Mouse (Mus musculus) stomach, embryonic 16.5 days (tissue): Measurements from ENCODE around the gene Rcor3. TPM values are rescaled to one million over a fixed set of nuclear protein-coding genes. Genes with fewer than 3 reads are reported as not detected.

Source experiments
- ATAC-seq: fragments of 200-750 bp; cut with Nextera tagmentation; 2 replicates; pipeline ENCODE4 v1.8.0; 2017; ENCODE audit warnings: moderate number of reproducible peaks, moderate TSS enrichment; ENCODE audit not compliant: insufficient read depth, low FRiP score
- H3K27ac ChIP-seq: fragments of 300-500 bp; sonication (generic); 2 replicates; pipeline ENCODE4 v1.5.1; 2014; ENCODE audit warnings: low read length
- H3K27me3 ChIP-seq: fragments of 300-500 bp; sonication (generic); 2 replicates; pipeline ENCODE4 v1.6.1; 2014; ENCODE audit warnings: low read length, control low read depth, mixed read lengths; ENCODE audit not compliant: control insufficient read depth, insufficient read depth
- H3K36me3 ChIP-seq: fragments of 300-500 bp; sonication (generic); 2 replicates; pipeline ENCODE4 v1.6.1; 2014; ENCODE audit warnings: low read length; ENCODE audit not compliant: control insufficient read depth, insufficient read depth
- H3K4me1 ChIP-seq: fragments of 300-500 bp; sonication (generic); 2 replicates; pipeline ENCODE4 v1.6.1; 2014; ENCODE audit warnings: low read length, control low read depth, mixed read lengths; ENCODE audit not compliant: control insufficient read depth, insufficient read depth
- H3K4me2 ChIP-seq: fragments of 300-500 bp; sonication (generic); 2 replicates; pipeline ENCODE4 v1.6.1; 2014; ENCODE audit warnings: low read depth, low read length, mixed read lengths
- H3K4me3 ChIP-seq: fragments of 300-500 bp; sonication (generic); replicated peaks from 2 replicates; pipeline ENCODE4 v1.5.1; 2014; ENCODE audit warnings: mild to moderate bottlenecking, low read length
- H3K9ac ChIP-seq: fragments of 300-500 bp; sonication (generic); 2 replicates; pipeline ENCODE4 v1.6.1; 2014; ENCODE audit warnings: low read length
- H3K9me3 ChIP-seq: fragments of 300-500 bp; sonication (generic); replicated peaks from 2 replicates; pipeline ENCODE4 v1.6.1; 2016; ENCODE audit warnings: low read length, control low read depth; ENCODE audit not compliant: control insufficient read depth
- WGBS: fragments of 180-500 bp; shearing (Covaris S2); extraction: QIAGEN DNeasy Blood & Tissue Kit; methylation state at CpG from one replicate; pipeline ENCODE4 v1.1.7; 2014; 5-methylcytosine and 5-hydroxymethylcytosine counted together
- polyA plus RNA-seq: library from polyadenylated mRNA; unstranded; fragments of >200 nt; fragmentation: Nextera tagmentation; extraction: Ambion mirVana; gene quantifications from 2 replicates; pipeline ENCODE4 v1.2.1, GENCODE M21; 2015

Rcor3 gene
- polyA plus RNA-seq, 1 experiment from 2014 or later: 26.4 TPM

- WGBS: 87% methylated on average over 3 of the region's 3 CpGs
- Histone ChIP-seq H3K36me3 (peaks cover 31% of the 10 kb centered on the region), H3K4me2 (no peak overlapping the region), H3K27me3 (no peaks in the 10 kb centered on the region), H3K4me3 (no peak overlapping the region), H3K4me1 (peaks cover 12% of the 10 kb centered on the region; the same call in 1 of the 2 replicates), H3K9me3 (no peaks in the 10 kb centered on the region; the same call in 1 of the 2 replicates), H3K9ac (no peak overlapping the region), H3K27ac (no peak overlapping the region)
- ATAC-seq: no peak
Measured at GRCm38 (mm10) chr1:192066956-192067355, 70.9 kb downstream of the Rcor3 start.

- no peaks in the 10 kb centered on the region for H3K27me3 ChIP-seq
- no peak overlapping the region for H3K4me2 ChIP-seq
- H3K27ac ChIP-seq: no peak overlapping the region
- H3K4me1 ChIP-seq: no peaks in the 10 kb centered on the region
- no peak overlapping the region for H3K4me3 ChIP-seq
- H3K9me3 ChIP-seq: no peaks in the 10 kb centered on the region; the same call in 1 of the 2 replicates
- ATAC-seq: no peak
- peaks cover 33% of the 10 kb centered on the region for H3K36me3 ChIP-seq
- no peak overlapping the region for H3K9ac ChIP-seq
- 89% methylated on average over 8 of the region's 8 CpGs for WGBS
Measured at GRCm38 (mm10) chr1:192063209-192063946, 74.5 kb downstream of the Rcor3 start.

- no peaks in the 10 kb centered on the region for H3K4me1 ChIP-seq
- H3K27me3 ChIP-seq: no peaks in the 10 kb centered on the region
- no peak overlapping the region for H3K4me2 ChIP-seq
- H3K36me3 ChIP-seq: peaks cover 30% of the 10 kb centered on the region
- no peak overlapping the region for H3K4me3 ChIP-seq
- H3K9ac ChIP-seq: no peak overlapping the region
- WGBS: 90% methylated on average over 14 of the region's 14 CpGs
- ATAC-seq: no peak
- 0 out of 2 replicates have a peak overlapping the region, but pooled peaks have one; percentile 54 for H3K27ac ChIP-seq
- no peaks in the 10 kb centered on the region; the same call in 1 of the 2 replicates for H3K9me3 ChIP-seq
Measured at GRCm38 (mm10) chr1:192062682-192063081, 75.2 kb downstream of the Rcor3 start.

- Histone ChIP-seq H3K4me1 (no peaks in the 10 kb centered on the region), H3K9ac (no peak overlapping the region; the same call in 1 of the 2 replicates), H3K4me2 (no peak overlapping the region), H3K9me3 (no peaks in the 10 kb centered on the region; the same call in 1 of the 2 replicates), H3K27me3 (no peaks in the 10 kb centered on the region), H3K36me3 (peaks cover 26% of the 10 kb centered on the region), H3K27ac (peak overlapping the region; percentile 54; the same call in 1 of the 2 replicates), H3K4me3 (no peak overlapping the region)
- ATAC-seq: peak; percentile 88
- 24% methylated on average over 4 of the region's 4 CpGs for WGBS
Measured at GRCm38 (mm10) chr1:192061666-192062306, 76.1 kb downstream of the Rcor3 start.

- WGBS: 75% methylated on average over 10 of the region's 10 CpGs
- Histone ChIP-seq H3K9me3 (no peaks in the 10 kb centered on the region; the same call in 1 of the 2 replicates), H3K4me1 (no peaks in the 10 kb centered on the region), H3K4me3 (no peak overlapping the region), H3K4me2 (no peak overlapping the region), H3K36me3 (peaks cover 8% of the 10 kb centered on the region; the same call in 1 of the 2 replicates), H3K9ac (no peak overlapping the region), H3K27ac (no peak overlapping the region), H3K27me3 (no peaks in the 10 kb centered on the region)
- ATAC-seq: no peak
Measured at GRCm38 (mm10) chr1:192058911-192059310, 79.0 kb downstream of the Rcor3 start.

- H3K4me3 ChIP-seq: no peak overlapping the region
Measured at GRCm38 (mm10) chr1:192053726-192054125, 84.1 kb downstream of the Rcor3 start.

GRCm38 (mm10) chr1:192052986-192053385 lies 84.9 kb downstream of the Rcor3 start:
- H3K4me2 ChIP-seq: no peak overlapping the region
- H3K9me3 ChIP-seq: no peaks in the 10 kb centered on the region
- H3K36me3 ChIP-seq: no peaks in the 10 kb centered on the region
- ATAC-seq: no peak
- no peak overlapping the region for H3K27ac ChIP-seq
- no peaks in the 10 kb centered on the region for H3K4me1 ChIP-seq
- no peaks in the 10 kb centered on the region for H3K27me3 ChIP-seq
- no peak overlapping the region for H3K9ac ChIP-seq
- H3K4me3 ChIP-seq: no peak overlapping the region
- WGBS: 77% methylated on average over 5 of the region's 5 CpGs

More at GRCm38 (mm10) chr1:192053726-192054125, 84.1 kb downstream of the Rcor3 start:
- H3K27me3 ChIP-seq: no peaks in the 10 kb centered on the region
- no peak overlapping the region for H3K4me2 ChIP-seq
- no peaks in the 10 kb centered on the region for H3K4me1 ChIP-seq
- WGBS: 53% methylated on average over 3 of the region's 3 CpGs
- no peaks in the 10 kb centered on the region for H3K9me3 ChIP-seq
- H3K27ac ChIP-seq: no peak overlapping the region
- ATAC-seq: no peak
- H3K9ac ChIP-seq: no peak overlapping the region
- H3K36me3 ChIP-seq: no peaks in the 10 kb centered on the region

- no peak for ATAC-seq
- 87% methylated on average over 8 of the region's 8 CpGs for WGBS
- Histone ChIP-seq H3K4me2 (no peak overlapping the region), H3K9me3 (no peaks in the 10 kb centered on the region), H3K9ac (no peak overlapping the region), H3K4me3 (no peak overlapping the region), H3K4me1 (no peaks in the 10 kb centered on the region), H3K27me3 (no peaks in the 10 kb centered on the region), H3K36me3 (no peaks in the 10 kb centered on the region), H3K27ac (no peak overlapping the region)
Measured at GRCm38 (mm10) chr1:192052461-192052860, 85.4 kb downstream of the Rcor3 start.
